Mouse (Mus musculus) cortical plate, adult 2 months (tissue): ENCODE results near the gene Usp54. TPM values are rescaled to one million over a fixed set of nuclear protein-coding genes. Genes with fewer than 3 reads are reported as not detected.

Source experiments
- H3K27ac ChIP-seq: fragments of 200-500 bp; 2 replicates; pipeline ENCODE4 v1.5.1; 2012; ENCODE audit warnings: low read length, control low read depth, inconsistent platforms; ENCODE audit not compliant: insufficient read depth
- H3K4me1 ChIP-seq: fragments of 200-500 bp; 2 replicates; pipeline ENCODE4 v1.6.1; 2011; ENCODE audit warnings: low read length; ENCODE audit not compliant: control insufficient read depth, insufficient read depth
- H3K4me3 ChIP-seq: fragments of 200-500 bp; 2 replicates; pipeline ENCODE4 v1.5.1; 2011; ENCODE audit warnings: mild to moderate bottlenecking, low read length, control low read depth; ENCODE audit not compliant: insufficient read depth
- CTCF ChIP-seq: fragments of 200-500 bp; IDR thresholded peaks from 2 replicates; pipeline ENCODE4 v1.5.1; 2011; ENCODE audit warnings: mild to moderate bottlenecking, control low read depth, low read length; ENCODE audit not compliant: insufficient read depth; ENCODE audit errors: extremely low read depth
- POLR2A ChIP-seq: fragments of 200-500 bp; IDR thresholded peaks from 2 replicates; pipeline ENCODE4 v1.6.1; 2011; ENCODE audit warnings: mild to moderate bottlenecking, low read length, control low read depth; ENCODE audit not compliant: insufficient read depth; ENCODE audit errors: extremely low read depth
- polyA plus RNA-seq: library from polyadenylated mRNA; depleted of rRNA; stranded (reverse); fragments of >200 nt; gene quantifications from 2 replicates; pipeline ENCODE4 v1.2.3, GENCODE M21; 2012; rRNA removed

The Usp54 gene
- polyA plus RNA-seq, result 47.8 and 49.8 TPM in 2 replicates

GRCm38 (mm10) chr14:20640644-20641437 lies at the start of gene Usp54:
Usp54 (minus strand) TSS chr14:20641063.
- Histone ChIP-seq H3K4me3 (peak within 1 kb of the TSS; percentile 50), H3K4me1 (no peaks in the 10 kb centered on the region; the same call in 1 of the 2 replicates), H3K27ac (peak within 1 kb of the TSS; percentile 48)
- TF ChIP-seq POLR2A (peak; percentile 91), CTCF (no peak)

DNA sequence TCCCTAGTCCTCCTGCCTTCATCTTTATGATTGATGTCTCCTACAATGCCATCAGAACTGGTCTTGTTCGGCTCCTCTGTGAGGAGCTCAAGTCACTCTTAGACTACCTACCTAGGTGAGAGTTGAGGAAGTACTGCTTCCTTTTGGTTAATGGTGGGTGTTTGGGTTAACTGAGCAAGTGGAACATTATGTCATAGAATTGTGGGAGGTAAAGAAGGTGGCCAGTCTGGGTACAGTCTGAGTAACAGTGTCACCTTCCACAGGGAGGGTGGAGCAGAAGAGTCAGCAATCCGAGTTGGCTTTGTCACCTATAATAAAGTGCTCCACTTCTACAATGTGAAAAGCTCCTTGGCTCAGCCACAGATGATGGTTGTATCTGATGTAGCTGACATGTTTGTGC lies 48.1 kb upstream of the Usp54 start:
- TF ChIP-seq CTCF, result no peak
- no peak for TF ChIP-seq POLR2A

GRCm38 (mm10) chr14:20686576-20686975 lies 45.7 kb upstream of the Usp54 start:
- Histone ChIP-seq H3K4me3 (no peak overlapping the region), H3K4me1 (no peaks in the 10 kb centered on the region; the same call in 1 of the 2 replicates), H3K27ac (no peak overlapping the region)
- TF ChIP-seq CTCF (no peak), POLR2A (no peak)

More for the DNA sequence above, 48.1 kb upstream of the Usp54 start:
- Histone ChIP-seq H3K4me1 (no peaks in the 10 kb centered on the region; the same call in 1 of the 2 replicates), H3K27ac (no peak overlapping the region), H3K4me3 (no peak overlapping the region)

GRCm38 (mm10) chr14:20682498-20682897 lies 41.6 kb upstream of the Usp54 start:
- no peak for TF ChIP-seq POLR2A
- TF ChIP-seq CTCF, result no peak
- Histone ChIP-seq H3K4me3 (no peak overlapping the region), H3K4me1 (no peaks in the 10 kb centered on the region; the same call in 1 of the 2 replicates), H3K27ac (no peak overlapping the region)

- Histone ChIP-seq H3K27ac (no peak overlapping the region), H3K4me3 (no peak overlapping the region), H3K4me1 (no peaks in the 10 kb centered on the region; the same call in 1 of the 2 replicates)
- TF ChIP-seq POLR2A, result no peak
- no peak for TF ChIP-seq CTCF
Measured at GRCm38 (mm10) chr14:20681742-20682141, 40.9 kb upstream of the Usp54 start.

DNA sequence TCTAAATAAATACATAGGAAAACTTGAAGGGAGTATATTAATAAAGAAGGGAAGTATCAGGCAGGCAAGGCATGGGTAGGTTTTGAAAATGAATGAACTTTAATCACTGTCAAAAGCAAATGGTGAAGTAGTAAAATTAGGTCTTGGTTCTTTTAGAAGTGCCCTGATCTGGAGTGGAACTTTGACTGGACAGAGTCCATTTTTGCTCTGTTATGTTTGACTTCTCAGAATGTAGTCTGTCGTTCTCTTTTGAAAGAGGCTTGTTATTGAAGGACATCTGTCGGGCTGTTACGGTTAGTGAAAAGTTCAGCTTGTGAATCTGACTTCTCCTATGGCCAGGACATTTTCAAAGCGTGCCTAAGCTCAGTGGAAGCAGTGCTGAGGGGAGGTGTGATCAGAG lies 37.0 kb upstream of the Usp54 start:
- Histone ChIP-seq H3K4me1 (no peaks in the 10 kb centered on the region), H3K4me3 (no peak overlapping the region), H3K27ac (no peak overlapping the region)
- TF ChIP-seq POLR2A (no peak), CTCF (no peak)

GRCm38 (mm10) chr14:20674064-20674833 lies 33.4 kb upstream of the Usp54 start, which contains the start of gene Sec24c:
Sec24c (plus strand) TSS chr14:20674308.
- TF ChIP-seq POLR2A (peak; percentile 81; the same call in 1 of the 2 replicates), CTCF (no peak)
- Histone ChIP-seq H3K4me3 (peak within 1 kb of the TSS; percentile 62), H3K27ac (peak within 1 kb of the TSS; percentile 7; the same call in 1 of the 2 replicates), H3K4me1 (no peaks in the 10 kb centered on the region)

DNA sequence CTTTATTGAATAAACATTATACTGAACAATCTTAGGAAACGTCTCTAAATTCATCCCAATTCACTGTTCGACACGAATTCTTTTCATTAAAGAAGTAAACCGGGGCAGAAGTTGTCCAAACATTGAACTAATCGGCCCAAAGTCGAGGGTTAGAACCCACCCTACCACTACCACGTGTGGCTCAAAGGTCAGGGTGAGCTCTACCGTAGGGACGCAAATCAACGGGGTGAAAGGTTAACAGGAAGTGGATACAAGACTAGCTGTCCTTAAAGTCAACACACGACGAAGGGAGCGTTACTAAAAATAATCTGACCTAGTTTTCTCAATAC lies 32.8 kb upstream of the Usp54 start:
- Histone ChIP-seq H3K4me1 (no peaks in the 10 kb centered on the region), H3K4me3 (peak overlapping the region; percentile 62), H3K27ac (no peak overlapping the region)
- no peak for TF ChIP-seq CTCF
- no peak for TF ChIP-seq POLR2A

- no peaks in the 10 kb centered on the region for H3K4me1 ChIP-seq
- TF ChIP-seq POLR2A (no peak), CTCF (0 out of 2 replicates have a peak, but pooled peaks have one; percentile 9)
- H3K27ac ChIP-seq, result no peak overlapping the region
- no peak overlapping the region for H3K4me3 ChIP-seq
Measured at GRCm38 (mm10) chr14:20672990-20673389, 32.1 kb upstream of the Usp54 start.

GRCm38 (mm10) chr14:20668154-20668810 lies 27.4 kb upstream of the Usp54 start, which contains the start of gene Synpo2l:
Synpo2l (minus strand) TSS chr14:20668354.
- Histone ChIP-seq H3K4me3 (no peak within 1 kb of the TSS), H3K4me1 (no peaks in the 10 kb centered on the region), H3K27ac (no peak within 1 kb of the TSS)
- TF ChIP-seq CTCF (no peak), POLR2A (no peak)
